Mouse (Mus musculus) testis, adult 2 months (tissue): Measurements from ENCODE around the gene Bpifb1. TPM values are rescaled to one million over a fixed set of nuclear protein-coding genes. Genes with fewer than 3 reads are reported as not detected.

Experiments used
- H3K27ac ChIP-seq: fragments of 200-500 bp; 2 replicates; pipeline ENCODE4 v1.5.1; 2012; ENCODE audit warnings: low read depth, low read length; ENCODE audit not compliant: control insufficient read depth, insufficient read depth
- H3K27me3 ChIP-seq: fragments of 200-500 bp; 2 replicates; pipeline ENCODE4 v1.6.1; 2012; ENCODE audit warnings: mild to moderate bottlenecking, low read length, moderate library complexity; ENCODE audit not compliant: control insufficient read depth, insufficient read depth
- H3K36me3 ChIP-seq: fragments of 200-500 bp; 2 replicates; pipeline ENCODE4 v1.6.1; 2012; ENCODE audit warnings: mild to moderate bottlenecking, low read length; ENCODE audit not compliant: control insufficient read depth, insufficient read depth
- H3K4me1 ChIP-seq: fragments of 200-500 bp; 2 replicates; pipeline ENCODE4 v1.6.1; 2012; ENCODE audit warnings: low read length; ENCODE audit not compliant: control insufficient read depth, insufficient read depth
- H3K4me3 ChIP-seq: fragments of 200-500 bp; 2 replicates; pipeline ENCODE4 v1.5.1; 2012; ENCODE audit warnings: low read depth, mild to moderate bottlenecking, low read length, moderate library complexity, mixed read lengths; ENCODE audit not compliant: control insufficient read depth
- CTCF ChIP-seq: fragments of 200-500 bp; IDR thresholded peaks from 2 replicates; pipeline ENCODE4 v1.5.1; 2012; ENCODE audit warnings: low read depth, mild to moderate bottlenecking, inconsistent platforms, low read length, moderate library complexity; ENCODE audit not compliant: control insufficient read depth, insufficient read depth, insufficient replicate concordance
- POLR2A ChIP-seq: fragments of 200-500 bp; IDR thresholded peaks from 2 replicates; pipeline ENCODE4 v1.6.1; 2012; ENCODE audit warnings: low read depth, mild to moderate bottlenecking, inconsistent platforms, low read length, moderate library complexity; ENCODE audit not compliant: control insufficient read depth
- polyA plus RNA-seq: library from polyadenylated mRNA; depleted of rRNA; stranded (reverse); fragments of >200 nt; gene quantifications from 2 replicates; pipeline ENCODE4 v1.2.3, GENCODE M21; 2012

Gene Bpifb1
- polyA plus RNA-seq, 1 experiment: 0.42 TPM

DNA sequence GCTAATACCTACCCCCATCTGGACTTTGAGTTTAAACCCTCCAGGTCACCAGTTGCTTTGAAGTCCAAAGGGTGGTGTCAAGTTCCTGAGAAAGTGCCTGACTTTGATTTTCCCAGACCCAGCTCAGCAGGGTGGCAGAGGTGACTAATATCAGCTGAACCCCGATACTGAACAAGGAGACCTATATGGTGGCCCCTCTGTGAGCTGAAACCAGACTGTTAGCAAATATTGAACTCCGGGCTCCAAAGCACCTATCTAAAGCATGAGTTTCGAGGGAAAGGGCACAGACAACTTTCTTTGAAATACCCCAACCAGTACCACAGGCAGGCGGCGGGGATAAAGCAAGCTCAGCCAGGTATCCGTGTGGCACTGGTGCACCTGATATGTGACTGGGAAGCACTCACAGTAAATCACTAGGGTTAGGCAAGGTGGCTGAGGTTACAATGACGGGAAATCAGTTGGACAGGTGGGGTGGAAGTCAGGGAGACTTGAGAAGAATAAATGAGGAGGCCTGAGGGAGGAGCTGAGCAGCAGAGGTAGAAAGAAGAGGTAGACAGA, 662 bp upstream of the Bpifb1 start:
- Histone ChIP-seq H3K27ac (no peak overlapping the region), H3K4me3 (no peak overlapping the region), H3K27me3 (no peaks in the 10 kb centered on the region), H3K36me3 (no peaks in the 10 kb centered on the region), H3K4me1 (peaks cover 3% of the 10 kb centered on the region)
- TF ChIP-seq CTCF (no peak), POLR2A (no peak)

DNA sequence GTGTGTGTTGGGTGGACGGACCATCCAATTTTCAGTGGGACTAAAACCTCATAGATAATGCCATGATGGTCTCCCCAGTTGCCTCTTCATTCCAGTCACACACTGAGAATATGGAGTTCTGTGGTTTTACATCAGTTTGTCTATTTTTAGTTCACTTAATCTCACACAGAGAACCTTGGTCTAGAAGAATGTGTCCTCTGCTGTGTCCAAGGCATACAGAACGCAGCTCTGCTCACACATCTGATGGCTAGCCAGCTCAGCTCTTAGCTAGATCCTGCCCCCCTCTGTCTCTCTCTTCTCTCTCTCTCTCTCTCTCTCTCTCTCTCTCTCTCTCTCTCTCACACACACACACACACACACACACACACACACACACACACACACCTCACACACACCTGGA, 1.5 kb downstream of the Bpifb1 start:
- Histone ChIP-seq H3K36me3 (no peaks in the 10 kb centered on the region), H3K27ac (peak overlapping the region; percentile 74), H3K4me1 (peaks cover 3% of the 10 kb centered on the region), H3K4me3 (no peak overlapping the region), H3K27me3 (no peaks in the 10 kb centered on the region)
- no peak for TF ChIP-seq POLR2A
- TF ChIP-seq CTCF: no peak

DNA sequence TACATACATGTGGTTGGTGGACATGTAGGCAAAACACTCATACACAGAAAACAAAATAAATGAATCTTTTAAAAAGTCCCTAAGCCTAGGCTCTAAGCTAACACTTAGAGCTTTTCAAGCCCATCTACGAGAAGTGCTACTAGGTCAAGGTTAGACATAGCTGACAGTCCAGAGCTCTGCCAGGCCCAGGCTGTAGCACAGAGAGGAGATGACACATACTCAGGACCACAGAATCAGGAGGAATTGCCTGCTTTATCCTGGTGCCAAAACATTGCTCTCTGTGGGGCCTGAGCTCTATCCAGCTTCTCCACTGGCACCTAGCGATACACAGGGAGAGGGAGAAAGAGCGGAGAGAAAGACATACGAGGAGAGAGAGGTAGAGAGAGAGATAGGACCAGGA, 2.5 kb downstream of the Bpifb1 start:
- Histone ChIP-seq H3K36me3 (no peaks in the 10 kb centered on the region), H3K27me3 (no peaks in the 10 kb centered on the region), H3K27ac (peak overlapping the region; percentile 50; the same call in 1 of the 2 replicates), H3K4me3 (no peak overlapping the region), H3K4me1 (peaks cover 3% of the 10 kb centered on the region)
- TF ChIP-seq CTCF (no peak), POLR2A (no peak)

DNA sequence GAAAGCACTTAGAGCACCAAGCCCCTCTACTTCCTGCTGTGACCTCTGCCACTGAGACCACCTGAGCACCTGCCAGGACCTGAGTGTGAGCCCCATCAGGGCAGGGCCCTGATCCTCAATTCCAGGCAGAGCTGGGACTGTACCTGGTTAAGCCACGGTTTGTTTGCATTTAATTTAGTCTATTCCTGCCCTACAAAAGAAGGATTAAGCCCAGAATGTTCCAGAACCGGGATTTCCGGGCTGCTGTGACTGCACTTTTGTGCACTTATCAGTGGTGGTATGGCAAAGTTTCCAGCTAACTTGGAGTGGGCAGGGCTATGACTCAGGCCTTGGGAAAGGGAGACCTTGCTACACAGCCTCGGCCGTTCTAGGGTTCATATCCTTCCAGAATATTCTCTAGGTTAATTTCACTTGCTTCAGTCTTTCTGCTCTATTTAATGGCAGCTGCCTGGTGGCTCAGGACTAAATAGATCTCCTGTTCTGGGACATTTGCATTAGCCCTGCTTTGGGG, 3.4 kb downstream of the Bpifb1 start:
- Histone ChIP-seq H3K4me3 (no peak overlapping the region), H3K27me3 (no peaks in the 10 kb centered on the region), H3K27ac (peak overlapping the region; percentile 50), H3K36me3 (no peaks in the 10 kb centered on the region), H3K4me1 (peaks cover 3% of the 10 kb centered on the region)
- no peak for TF ChIP-seq POLR2A
- no peak for TF ChIP-seq CTCF

DNA sequence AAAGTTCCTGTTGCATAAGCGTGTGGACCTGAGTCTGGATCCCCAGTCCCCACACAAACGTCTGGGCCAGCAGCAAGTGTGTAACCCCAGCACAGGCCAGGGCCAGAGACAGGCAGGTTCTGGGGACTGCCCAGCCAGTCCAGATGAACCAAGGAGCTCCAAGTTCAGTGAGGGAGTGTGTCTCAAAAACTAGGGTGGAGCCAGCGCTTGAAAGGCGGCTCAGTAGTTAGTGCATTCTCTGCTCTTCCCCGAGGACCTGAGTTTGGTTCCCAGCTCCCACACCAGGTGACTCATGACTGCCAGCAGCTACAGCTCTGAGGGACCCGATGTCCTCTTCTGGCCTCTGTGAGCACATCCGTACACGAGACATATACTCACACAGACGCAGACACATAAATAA, 6.4 kb downstream of the Bpifb1 start:
- no peaks in the 10 kb centered on the region for H3K36me3 ChIP-seq
- no peak overlapping the region for H3K27ac ChIP-seq
- no peak overlapping the region for H3K4me3 ChIP-seq
- TF ChIP-seq CTCF (no peak), POLR2A (no peak)
- H3K4me1 ChIP-seq: peaks cover 3% of the 10 kb centered on the region
- no peaks in the 10 kb centered on the region for H3K27me3 ChIP-seq

DNA sequence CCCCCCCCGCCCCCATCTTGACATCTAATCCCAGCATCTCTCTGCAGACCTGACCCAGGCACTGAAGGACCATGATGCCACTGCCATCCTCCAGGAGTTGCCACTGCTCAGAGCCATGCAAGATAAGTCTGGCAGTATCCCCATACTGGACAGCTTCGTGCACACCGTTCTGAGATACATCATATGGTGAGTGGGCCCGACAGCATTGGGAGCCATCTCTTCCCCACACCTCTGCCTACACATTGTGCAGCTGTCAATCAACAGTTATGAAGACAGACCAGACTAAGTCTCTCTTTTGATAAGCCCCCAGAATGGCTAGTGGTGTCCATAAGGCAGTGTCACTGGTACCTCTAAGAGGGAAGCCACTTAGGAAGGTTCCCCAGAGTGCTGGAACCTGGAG, 14.0 kb downstream of the Bpifb1 start:
- H3K36me3 ChIP-seq: no peaks in the 10 kb centered on the region
- no peak overlapping the region for H3K4me3 ChIP-seq
- H3K27me3 ChIP-seq: no peaks in the 10 kb centered on the region
- no peak overlapping the region for H3K27ac ChIP-seq
- no peak for TF ChIP-seq CTCF
- TF ChIP-seq POLR2A: no peak
- peaks cover 6% of the 10 kb centered on the region; the same call in 1 of the 2 replicates for H3K4me1 ChIP-seq

DNA sequence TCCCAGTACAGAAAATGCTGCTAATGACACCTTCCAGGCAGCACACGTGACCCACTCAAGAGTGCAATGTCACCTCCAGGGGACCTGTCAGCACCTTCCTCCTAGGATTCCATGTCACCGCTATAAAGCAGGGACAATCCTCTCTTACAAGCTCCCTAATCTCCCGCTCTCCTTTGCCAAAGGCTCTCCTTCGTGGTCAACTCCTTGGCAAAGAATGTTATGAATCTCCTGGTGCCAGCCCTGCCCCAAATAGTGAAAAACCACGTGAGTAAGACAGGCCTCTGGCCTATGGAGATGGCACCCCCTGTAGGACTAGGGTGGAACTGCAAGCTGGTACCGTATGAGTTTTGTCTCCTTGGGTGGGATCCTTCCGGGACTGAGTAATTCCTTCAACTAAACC, 16.3 kb downstream of the Bpifb1 start:
- no peak overlapping the region for H3K4me3 ChIP-seq
- no peaks in the 10 kb centered on the region for H3K36me3 ChIP-seq
- no peaks in the 10 kb centered on the region for H3K27me3 ChIP-seq
- TF ChIP-seq CTCF (peak; percentile 83; the same call in 1 of the 2 replicates), POLR2A (no peak)
- no peak overlapping the region for H3K27ac ChIP-seq
- H3K4me1 ChIP-seq: peaks cover 6% of the 10 kb centered on the region; the same call in 1 of the 2 replicates
